Mouse (Mus musculus) liver, adult 2 months (tissue): ENCODE results near the gene Borcs6.

Source experiments
- CTCF ChIP-seq: fragments of 200-500 bp; IDR thresholded peaks from 2 replicates; pipeline ENCODE4 v1.5.1; 2011; ENCODE audit warnings: low read depth, low read length, control low read depth
- POLR2A ChIP-seq: fragments of 200-500 bp; IDR thresholded peaks from 2 replicates; pipeline ENCODE4 v1.6.1; 2011; ENCODE audit warnings: low read length, control low read depth; ENCODE audit not compliant: insufficient read depth; ENCODE audit errors: extremely low read depth

DNA sequence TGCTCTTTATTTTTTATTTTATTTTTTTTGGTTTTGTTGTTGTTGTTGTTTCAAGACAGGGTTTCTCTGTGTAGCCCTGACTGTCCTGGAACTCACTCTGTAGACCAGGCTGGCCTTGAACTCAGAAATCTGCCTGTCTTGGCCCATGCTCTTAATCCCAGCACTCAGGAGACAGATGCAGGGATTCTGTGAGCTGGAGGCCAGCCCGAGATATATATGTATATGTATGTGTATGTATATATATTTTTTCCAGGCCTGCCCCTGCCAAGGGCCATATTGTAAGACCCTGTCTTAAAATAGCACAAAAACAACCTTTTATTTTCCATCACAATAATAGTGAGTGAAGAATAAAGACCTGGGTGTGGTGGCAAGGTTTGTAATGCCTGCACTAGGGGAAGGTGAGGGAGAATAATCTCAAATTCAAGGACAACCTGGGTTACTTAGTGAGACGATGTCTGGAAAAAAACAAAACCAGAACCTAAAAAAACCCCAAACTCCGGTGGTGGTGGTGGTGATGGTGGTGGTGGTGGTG, 5.9 kb downstream of the Borcs6 start:
- no peak for TF ChIP-seq CTCF
- TF ChIP-seq POLR2A: no peak
